In the genomic region with DNA sequence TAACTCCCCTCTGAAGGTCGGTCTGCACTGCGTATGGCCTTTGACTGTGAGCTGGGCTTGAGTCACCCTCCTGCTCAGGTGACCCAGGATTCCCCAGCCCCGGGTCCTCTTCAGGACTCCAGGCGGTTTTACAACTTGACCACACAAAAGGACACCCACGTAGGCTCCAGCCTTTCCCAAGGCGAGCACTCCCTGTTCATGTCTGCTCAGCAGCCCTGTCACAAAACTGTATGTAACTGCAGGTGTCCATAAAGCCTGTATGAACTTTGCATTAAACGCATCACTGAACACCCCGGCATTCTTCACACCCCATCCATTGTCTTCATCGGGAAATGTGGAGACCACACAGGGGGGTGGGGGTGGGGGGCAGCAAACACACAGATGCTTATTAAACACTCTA, we compare ENCODE assay signal across 9 mouse cellular contexts. TPM values are rescaled to one million over a fixed set of nuclear protein-coding genes. Genes with fewer than 3 reads are reported as not detected.
DNase-seq lines count a peak whose midpoint lies in the region; ATAC-seq and TF ChIP-seq lines count a peak whose summit lies in the region.
"Had no signal": no experiment of that assay in that cellular context is flagged by ENCODE, and none has a peak within 500 bp of the region (broad histone marks: within the 10 kb centered on the region; RNA-seq: fewer than 3 reads in every experiment).

No protein-coding gene starts in this region.

- H3K4me3 ChIP-seq in kidney, embryonic 15.5 days (replicated peaks): peak overlapping the region; percentile 83
- H3K4me3 ChIP-seq in kidney, adult 2 months (ENCODE audit: insufficient read depth, low read depth, low read length): no peak overlapping the region
- peak overlapping the region; percentile 78 for H3K4me3 ChIP-seq in embryonic facial prominence, embryonic 12.5 days
- H3K4me3 ChIP-seq in limb, embryonic 11.5 days (ENCODE audit: low read depth, low read length): peak overlapping the region; percentile 70
- H3K4me3 ChIP-seq in neural tube, embryonic 15.5 days (replicated peaks): peak overlapping the region; percentile 87

- DNase-seq in kidney, adult 2 months: no peak
- no peak for DNase-seq in limb, embryonic 11.5 days (ENCODE audit: low spot score)
- DNase-seq in urinary bladder, adult 18-20 months (ENCODE audit: low spot score in 2 of 2): no peak
- no peak for DNase-seq in left cerebral cortex, postnatal 36 days (ENCODE audit: low spot score in 2 of 2)

- no peak for TF ChIP-seq POLR2A in kidney, adult 2 months (IDR thresholded peaks at IDR 0.05; ENCODE audit: low read depth, low read length)

- H3K4me1 ChIP-seq in kidney, embryonic 15.5 days: peaks cover 23% of the 10 kb centered on the region; the same call in 1 of the 2 replicates
- no peaks in the 10 kb centered on the region for H3K4me1 ChIP-seq in kidney, adult 2 months (ENCODE audit: control insufficient read depth, insufficient read depth, low read length)
- peaks cover 13% of the 10 kb centered on the region for H3K4me1 ChIP-seq in embryonic facial prominence, embryonic 12.5 days
- peaks cover 3% of the 10 kb centered on the region; the same call in 1 of the 2 replicates for H3K4me1 ChIP-seq in limb, embryonic 11.5 days (ENCODE audit: control insufficient read depth, insufficient read depth, low read length)
- H3K4me1 ChIP-seq in neural tube, embryonic 15.5 days: peaks cover 23% of the 10 kb centered on the region

- no peaks in the 10 kb centered on the region for H3K27me3 ChIP-seq in kidney, embryonic 15.5 days
- H3K27me3 ChIP-seq in kidney, adult 2 months (replicated peaks; ENCODE audit: control insufficient read depth, insufficient read depth, low read length): no peaks in the 10 kb centered on the region
- H3K27me3 ChIP-seq in embryonic facial prominence, embryonic 12.5 days: no peaks in the 10 kb centered on the region
- H3K27me3 ChIP-seq in limb, embryonic 11.5 days (ENCODE audit: control insufficient read depth, insufficient read depth, low read length): no peaks in the 10 kb centered on the region
- H3K27me3 ChIP-seq in neural tube, embryonic 15.5 days (replicated peaks): no peaks in the 10 kb centered on the region

- peak overlapping the region; percentile 88; the same call in 1 of the 2 replicates for H3K27ac ChIP-seq in kidney, embryonic 15.5 days
- no peak overlapping the region for H3K27ac ChIP-seq in kidney, adult 2 months (ENCODE audit: insufficient read depth, low read depth, low read length)
- H3K27ac ChIP-seq in embryonic facial prominence, embryonic 12.5 days: no peak overlapping the region
- no peak overlapping the region for H3K27ac ChIP-seq in limb, embryonic 11.5 days (replicated peaks; ENCODE audit: low read depth, low read length)
- H3K27ac ChIP-seq in neural tube, embryonic 15.5 days (replicated peaks): peak overlapping the region; percentile 95

- intact Hi-C loops in left cerebral cortex, postnatal 36 days (cut with DNase I): loop anchor here (5.0 kb wide), 1 partner anchor 209 kb away; no protein-coding TSS in a partner anchor

- no peaks in the 10 kb centered on the region for H3K9me3 ChIP-seq in kidney, embryonic 15.5 days (replicated peaks)
- no peaks in the 10 kb centered on the region for H3K9me3 ChIP-seq in embryonic facial prominence, embryonic 12.5 days
- no peaks in the 10 kb centered on the region for H3K9me3 ChIP-seq in limb, embryonic 11.5 days (ENCODE audit: control insufficient read depth, low read length)
- no peaks in the 10 kb centered on the region for H3K9me3 ChIP-seq in neural tube, embryonic 15.5 days (replicated peaks)

- WGBS in kidney, embryonic 15.5 days: 10% methylated on average over 9 of the region's 9 CpGs
- 42% methylated on average over 9 of the region's 9 CpGs for WGBS in kidney, adult 2 months
- 18% methylated on average over 9 of the region's 9 CpGs for WGBS in embryonic facial prominence, embryonic 12.5 days
- WGBS in limb, embryonic 11.5 days: 28% methylated on average over 9 of the region's 9 CpGs
- 8% methylated on average over 9 of the region's 9 CpGs for WGBS in neural tube, embryonic 15.5 days

- TF ChIP-seq CTCF in kidney, adult 2 months (conservative IDR thresholded peaks at IDR 0.05; ENCODE audit: insufficient read depth, insufficient read length, low read depth, low read length): no peak

- ATAC-seq in kidney, embryonic 15.5 days (replicated peaks; ENCODE audit: low FRiP score): no peak
- ATAC-seq in embryonic facial prominence, embryonic 12.5 days (ENCODE audit: insufficient number of reproducible peaks, insufficient read depth, low FRiP score, low TSS enrichment): no peak
- ATAC-seq in limb, embryonic 11.5 days (ENCODE audit: insufficient number of reproducible peaks, low FRiP score, low TSS enrichment, low read depth): no peak
- peak; percentile 10; the same call in 1 of the 2 replicates for ATAC-seq in neural tube, embryonic 15.5 days (ENCODE audit: low FRiP score)
- ATAC-seq in frontal cortex, adult (ENCODE audit: low TSS enrichment): no peak

- H3K9ac ChIP-seq in kidney, embryonic 15.5 days: peak overlapping the region; percentile 79
- peak overlapping the region; percentile 80 for H3K9ac ChIP-seq in embryonic facial prominence, embryonic 12.5 days
- H3K9ac ChIP-seq in limb, embryonic 11.5 days (ENCODE audit: low read length): peak overlapping the region; percentile 13; the same call in 1 of the 2 replicates
- H3K9ac ChIP-seq in neural tube, embryonic 15.5 days (replicated peaks): peak overlapping the region; percentile 92

- peak overlapping the region; percentile 83 for H3K4me2 ChIP-seq in kidney, embryonic 15.5 days
- peak overlapping the region; percentile 78 for H3K4me2 ChIP-seq in embryonic facial prominence, embryonic 12.5 days (replicated peaks)
- H3K4me2 ChIP-seq in limb, embryonic 11.5 days (ENCODE audit: low read depth, severe bottlenecking): peak overlapping the region; percentile 75
- H3K4me2 ChIP-seq in neural tube, embryonic 15.5 days: peak overlapping the region; percentile 73

- no peaks in the 10 kb centered on the region for H3K36me3 ChIP-seq in kidney, embryonic 15.5 days
- H3K36me3 ChIP-seq in kidney, adult 2 months (ENCODE audit: control insufficient read depth, insufficient read depth, low read length): no peaks in the 10 kb centered on the region
- no peaks in the 10 kb centered on the region for H3K36me3 ChIP-seq in embryonic facial prominence, embryonic 12.5 days
- H3K36me3 ChIP-seq in limb, embryonic 11.5 days (ENCODE audit: control insufficient read depth, insufficient read depth, low read length): no peaks in the 10 kb centered on the region
- 0 out of 2 replicates have a peak, but pooled peaks cover 4% of the 10 kb centered on the region for H3K36me3 ChIP-seq in neural tube, embryonic 15.5 days
- H3K36me3 ChIP-seq: G1E had no signal

RNA-seq across cellular contexts. Expression of a gene that starts 1.2 kb away (rescaled TPM):
- polyA plus RNA-seq in kidney, embryonic 15.5 days (2015; fragmentation: Nextera tagmentation; extraction: Ambion mirVana): 15.7 and 16.4 TPM in 2 replicates
- polyA plus RNA-seq in kidney, adult 2 months (2012; rRNA removed): 3.3 and 3.4 TPM in 2 replicates
- polyA plus RNA-seq in embryonic facial prominence, embryonic 12.5 days (2016; fragmentation: Nextera tagmentation; extraction: Ambion mirVana): 19.6 and 19.8 TPM in 2 replicates
- polyA plus RNA-seq in limb, embryonic 11.5 days (2014; fragmentation: Nextera tagmentation; extraction: Ambion mirVana): 6.1 and 9.0 TPM in 2 replicates
- polyA plus RNA-seq in neural tube, embryonic 15.5 days (2015; fragmentation: Nextera tagmentation; extraction: Ambion mirVana): 26.1 and 30.7 TPM in 2 replicates
- 10 to 100 TPM in 1 of 2 experiments, 1 to 10 TPM in 1; 7.7 to 11.1 TPM for total RNA-seq in left cerebral cortex, postnatal 36 days (2021)
- polyA plus RNA-seq: G1E had no signal

RNA-seq across cellular contexts. Expression of a gene that starts 51.2 kb away (rescaled TPM):
- 50.7 and 51.5 TPM in 2 replicates for polyA plus RNA-seq in kidney, embryonic 15.5 days (2015; fragmentation: Nextera tagmentation; extraction: Ambion mirVana)
- 4.3 and 6.5 TPM in 2 replicates for polyA plus RNA-seq in kidney, adult 2 months (2012; rRNA removed)
- polyA plus RNA-seq in embryonic facial prominence, embryonic 12.5 days (2016; fragmentation: Nextera tagmentation; extraction: Ambion mirVana): 47.3 and 49.4 TPM in 2 replicates
- polyA plus RNA-seq in limb, embryonic 11.5 days (2014; fragmentation: Nextera tagmentation; extraction: Ambion mirVana): 45.4 and 48.1 TPM in 2 replicates
- polyA plus RNA-seq in neural tube, embryonic 15.5 days (2015; fragmentation: Nextera tagmentation; extraction: Ambion mirVana): 44.4 and 46.8 TPM in 2 replicates
- total RNA-seq in left cerebral cortex, postnatal 36 days (2021): 10 to 100 TPM; 40.9 to 46.5 TPM

Comparison
In these comparisons a context has a peak if more than half of its experiments do, and no peak if none do; other contexts are left out.
1. H3K27ac ChIP-seq: peak in kidney, embryonic 15.5 days (single experiment) and neural tube, embryonic 15.5 days (single experiment); none in kidney, adult 2 months (single experiment), embryonic facial prominence, embryonic 12.5 days (single experiment) and limb, embryonic 11.5 days (single experiment).
2. H3K9ac ChIP-seq: peak in every context shown above with its lines; median percentile 92 in neural tube, embryonic 15.5 days; 80 in embryonic facial prominence, embryonic 12.5 days; 79 in kidney, embryonic 15.5 days; 13 in limb, embryonic 11.5 days.
3. Peak in every context shown above with its lines, with median percentiles within 50 percentile points of each other: H3K4me2 ChIP-seq.